Mouse (Mus musculus): ENCODE results near the gene Grb2. TPM values are rescaled to one million over a fixed set of nuclear protein-coding genes. Genes with fewer than 3 reads are reported as not detected.
A peak's percentile ranks its signal among the peaks of the same experiment; 100 is the strongest.

Grb2 gene
- polyA plus RNA-seq, 1 experiment from 2014 or later, result 66.7 TPM

GRCm38 (mm10) chr11:115641664-115642036 is 66.7 kb downstream of the Grb2 start:
- no peaks in the 10 kb centered on the region for H3K9me3 ChIP-seq (ENCODE audit: control insufficient read depth, low read length)
- no peaks in the 10 kb centered on the region for H3K27me3 ChIP-seq (replicated peaks; ENCODE audit: control insufficient read depth, insufficient read depth, low read length)
- H3K4me1 ChIP-seq (ENCODE audit: control insufficient read depth, insufficient read depth, low read length), result no peaks in the 10 kb centered on the region
- H3K27ac ChIP-seq (replicated peaks; ENCODE audit: low read depth, low read length), result no peak overlapping the region
- no peak overlapping the region for H3K4me2 ChIP-seq (ENCODE audit: low read depth, low read length)
- WGBS, result 82% methylated on average over 4 of the region's 4 CpGs
- ATAC-seq (ENCODE audit: low read depth) (no peak), DNase-seq (ENCODE audit: low spot score) (no peak)
- H3K4me3 ChIP-seq (ENCODE audit: low read depth, low read length), result no peak overlapping the region
- 0 out of 2 replicates have a peak overlapping the region, but pooled peaks have one; percentile 6 for H3K9ac ChIP-seq (ENCODE audit: low read depth, low read length)
- H3K36me3 ChIP-seq (ENCODE audit: control insufficient read depth, insufficient read depth, low read length), result 0 out of 2 replicates have a peak, but pooled peaks cover 22% of the 10 kb centered on the region

GRCm38 (mm10) chr11:115640978-115641663 is 67.3 kb downstream of the Grb2 start:
- Histone ChIP-seq H3K9ac (ENCODE audit: low read depth, low read length) (0 out of 2 replicates have a peak overlapping the region, but pooled peaks have one; percentile 6), H3K36me3 (ENCODE audit: control insufficient read depth, insufficient read depth, low read length) (0 out of 2 replicates have a peak, but pooled peaks cover 17% of the 10 kb centered on the region), H3K27ac (replicated peaks; ENCODE audit: low read depth, low read length) (no peak overlapping the region), H3K4me2 (ENCODE audit: low read depth, low read length) (no peak overlapping the region), H3K4me1 (ENCODE audit: control insufficient read depth, insufficient read depth, low read length) (no peaks in the 10 kb centered on the region), H3K4me3 (ENCODE audit: low read depth, low read length) (no peak overlapping the region), H3K27me3 (replicated peaks; ENCODE audit: control insufficient read depth, insufficient read depth, low read length) (no peaks in the 10 kb centered on the region), H3K9me3 (ENCODE audit: control insufficient read depth, low read length) (no peaks in the 10 kb centered on the region)
- ATAC-seq (ENCODE audit: low read depth), result 0 out of 2 replicates have a peak, but pooled peaks have one; percentile 15
- no peak for DNase-seq (ENCODE audit: low spot score)
- 44% methylated on average over 13 of the region's 14 CpGs for WGBS

- Histone ChIP-seq H3K4me2 (ENCODE audit: low read depth, low read length) (no peak overlapping the region), H3K9ac (ENCODE audit: low read depth, low read length) (no peak overlapping the region), H3K27me3 (replicated peaks; ENCODE audit: control insufficient read depth, insufficient read depth, low read length) (no peaks in the 10 kb centered on the region), H3K27ac (replicated peaks; ENCODE audit: low read depth, low read length) (no peak overlapping the region), H3K4me3 (ENCODE audit: low read depth, low read length) (no peak overlapping the region), H3K4me1 (ENCODE audit: control insufficient read depth, insufficient read depth, low read length) (no peaks in the 10 kb centered on the region), H3K9me3 (ENCODE audit: control insufficient read depth, low read length) (no peaks in the 10 kb centered on the region), H3K36me3 (ENCODE audit: control insufficient read depth, insufficient read depth, low read length) (0 out of 2 replicates have a peak, but pooled peaks cover 17% of the 10 kb centered on the region)
- ATAC-seq (ENCODE audit: low read depth) (no peak), DNase-seq (ENCODE audit: low spot score) (no peak)
- WGBS, result 80% methylated on average over 3 of the region's 4 CpGs
These were observed 68.0 kb downstream of the Grb2 start for GRCm38 (mm10) chr11:115640311-115640828.

GRCm38 (mm10) chr11:115639540-115639939 is 68.9 kb downstream of the Grb2 start:
- Histone ChIP-seq H3K4me1 (ENCODE audit: control insufficient read depth, insufficient read depth, low read length) (no peaks in the 10 kb centered on the region), H3K4me2 (ENCODE audit: low read depth, low read length) (no peak overlapping the region), H3K27me3 (replicated peaks; ENCODE audit: control insufficient read depth, insufficient read depth, low read length) (no peaks in the 10 kb centered on the region), H3K9ac (ENCODE audit: low read depth, low read length) (no peak overlapping the region), H3K9me3 (ENCODE audit: control insufficient read depth, low read length) (no peaks in the 10 kb centered on the region), H3K27ac (replicated peaks; ENCODE audit: low read depth, low read length) (no peak overlapping the region), H3K36me3 (ENCODE audit: control insufficient read depth, insufficient read depth, low read length) (0 out of 2 replicates have a peak, but pooled peaks cover 11% of the 10 kb centered on the region), H3K4me3 (ENCODE audit: low read depth, low read length) (no peak overlapping the region)
- no peak for DNase-seq (ENCODE audit: low spot score)
- 80% methylated on average over 4 of the region's 4 CpGs for WGBS
- ATAC-seq (ENCODE audit: low read depth), result no peak

- H3K9ac ChIP-seq (ENCODE audit: low read depth, low read length), result no peak overlapping the region
- no peaks in the 10 kb centered on the region for H3K9me3 ChIP-seq (ENCODE audit: control insufficient read depth, low read length)
- 73% methylated on average over 5 of the region's 5 CpGs for WGBS
- no peak overlapping the region for H3K4me3 ChIP-seq (ENCODE audit: low read depth, low read length)
- DNase-seq (ENCODE audit: low spot score) (no peak), ATAC-seq (ENCODE audit: low read depth) (no peak)
- no peaks in the 10 kb centered on the region for H3K4me1 ChIP-seq (ENCODE audit: control insufficient read depth, insufficient read depth, low read length)
- H3K36me3 ChIP-seq (ENCODE audit: control insufficient read depth, insufficient read depth, low read length), result 0 out of 2 replicates have a peak, but pooled peaks cover 5% of the 10 kb centered on the region
- H3K27me3 ChIP-seq (replicated peaks; ENCODE audit: control insufficient read depth, insufficient read depth, low read length), result no peaks in the 10 kb centered on the region
- no peak overlapping the region for H3K4me2 ChIP-seq (ENCODE audit: low read depth, low read length)
- no peak overlapping the region for H3K27ac ChIP-seq (replicated peaks; ENCODE audit: low read depth, low read length)
These were observed 69.6 kb downstream of the Grb2 start for GRCm38 (mm10) chr11:115638498-115639409.

GRCm38 (mm10) chr11:115636960-115637359 is 71.4 kb downstream of the Grb2 start:
- H3K4me3 ChIP-seq (ENCODE audit: low read depth, low read length), result no peak overlapping the region
- no peak overlapping the region for H3K9ac ChIP-seq (ENCODE audit: low read depth, low read length)
- no peaks in the 10 kb centered on the region for H3K36me3 ChIP-seq (ENCODE audit: control insufficient read depth, insufficient read depth, low read length)
- WGBS, result 73% methylated on average over 3 of the region's 3 CpGs
- no peak overlapping the region for H3K4me2 ChIP-seq (ENCODE audit: low read depth, low read length)
- no peak overlapping the region for H3K27ac ChIP-seq (replicated peaks; ENCODE audit: low read depth, low read length)
- DNase-seq (ENCODE audit: low spot score), result no peak
- H3K4me1 ChIP-seq (ENCODE audit: control insufficient read depth, insufficient read depth, low read length), result no peaks in the 10 kb centered on the region
- no peak for ATAC-seq (ENCODE audit: low read depth)
- H3K27me3 ChIP-seq (replicated peaks; ENCODE audit: control insufficient read depth, insufficient read depth, low read length), result no peaks in the 10 kb centered on the region
- no peaks in the 10 kb centered on the region for H3K9me3 ChIP-seq (ENCODE audit: control insufficient read depth, low read length)

GRCm38 (mm10) chr11:115635484-115635883 is 72.9 kb downstream of the Grb2 start:
- no peak overlapping the region for H3K4me2 ChIP-seq (ENCODE audit: low read depth, low read length)
- no peak overlapping the region for H3K4me3 ChIP-seq (ENCODE audit: low read depth, low read length)
- no peaks in the 10 kb centered on the region for H3K36me3 ChIP-seq (ENCODE audit: control insufficient read depth, insufficient read depth, low read length)
- no peaks in the 10 kb centered on the region for H3K27me3 ChIP-seq (replicated peaks; ENCODE audit: control insufficient read depth, insufficient read depth, low read length)
- no peak overlapping the region for H3K9ac ChIP-seq (ENCODE audit: low read depth, low read length)
- 68% methylated on average over 8 of the region's 8 CpGs for WGBS
- H3K27ac ChIP-seq (replicated peaks; ENCODE audit: low read depth, low read length), result no peak overlapping the region
- no peaks in the 10 kb centered on the region for H3K9me3 ChIP-seq (ENCODE audit: control insufficient read depth, low read length)
- H3K4me1 ChIP-seq (ENCODE audit: control insufficient read depth, insufficient read depth, low read length), result no peaks in the 10 kb centered on the region
- DNase-seq (ENCODE audit: low spot score) (no peak), ATAC-seq (ENCODE audit: low read depth) (no peak)

- DNase-seq (ENCODE audit: low spot score), result no peak
- Histone ChIP-seq H3K27ac (replicated peaks; ENCODE audit: low read depth, low read length) (no peak overlapping the region), H3K4me2 (ENCODE audit: low read depth, low read length) (no peak overlapping the region), H3K27me3 (replicated peaks; ENCODE audit: control insufficient read depth, insufficient read depth, low read length) (no peaks in the 10 kb centered on the region), H3K36me3 (ENCODE audit: control insufficient read depth, insufficient read depth, low read length) (no peaks in the 10 kb centered on the region), H3K9me3 (ENCODE audit: control insufficient read depth, low read length) (no peaks in the 10 kb centered on the region), H3K4me1 (ENCODE audit: control insufficient read depth, insufficient read depth, low read length) (no peaks in the 10 kb centered on the region), H3K4me3 (ENCODE audit: low read depth, low read length) (no peak overlapping the region), H3K9ac (ENCODE audit: low read depth, low read length) (no peak overlapping the region)
- ATAC-seq (ENCODE audit: low read depth), result no peak
- WGBS, result 84% methylated on average over 8 of the region's 8 CpGs
These were observed 73.4 kb downstream of the Grb2 start for GRCm38 (mm10) chr11:115635041-115635440.

All from embryonic facial prominence, embryonic 14.5 days (tissue).